Mouse (Mus musculus) urinary bladder, postnatal 36 days (tissue): ENCODE measurements at regions not wholly inside any gene's neighbourhood (a gene's known extent, or its start where the extent isn't known, plus 50 kb on each side); places are given as distances from the start of the nearest gene placed in this dataset.
A peak's percentile ranks its signal among the peaks of the same experiment; 100 is the strongest.
"Not testable (repeated sequence)": the region's sequence is repeated elsewhere in the genome, so short reads cannot be mapped to it uniquely, and the experiment has no call there.

ENCODE experiments used
- DNase-seq, 2 experiments: peaks; one replicate each; pipeline ENCODE4 v3.0.0; 2022; ENCODE audit warnings: low spot score in 2 of 2, mixed read lengths in 1 of 2

DNA sequence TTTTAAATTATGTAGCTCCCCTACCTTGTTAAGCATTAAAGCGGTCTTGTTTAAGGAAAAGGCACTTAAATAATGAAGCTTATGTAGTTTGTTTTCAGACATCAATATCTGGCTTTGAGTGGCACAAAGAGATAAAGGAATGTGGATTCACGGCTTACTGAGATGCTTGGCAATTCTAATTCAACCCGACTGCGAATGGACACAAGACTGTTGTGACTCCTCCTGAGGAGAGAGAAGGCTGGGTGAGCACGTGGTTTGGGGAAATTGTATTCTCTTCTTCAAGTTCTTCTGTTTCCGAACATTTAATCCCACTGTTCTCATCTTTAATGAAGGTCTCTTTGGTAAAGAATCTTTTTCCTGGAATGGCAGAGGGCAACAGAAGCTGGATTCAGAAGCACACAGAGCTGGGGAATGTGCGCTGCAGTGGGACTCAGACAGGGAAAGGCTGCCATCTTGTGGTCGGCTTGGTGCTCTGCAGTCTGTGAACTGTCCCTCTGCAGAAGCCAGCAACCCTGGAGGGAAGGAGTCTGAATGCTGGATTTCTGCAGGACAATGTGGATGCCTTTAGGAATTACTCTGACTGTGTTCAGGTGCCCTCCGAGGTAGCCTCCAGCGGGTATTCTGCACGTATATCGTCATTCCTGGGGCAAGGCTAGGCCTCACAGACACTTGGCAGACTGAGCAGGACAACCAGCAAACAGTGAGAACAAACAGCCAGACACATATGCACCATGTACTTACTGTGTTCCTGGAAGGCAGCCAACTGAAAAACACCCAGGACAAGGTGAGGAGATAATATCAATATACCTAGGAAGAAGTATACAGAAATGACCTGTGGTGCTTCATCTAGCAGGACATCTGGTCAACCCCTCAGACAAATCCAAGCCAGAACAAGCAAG, 54.0 kb upstream of the Pax1 start:
- DNase-seq: peak; percentile 47 to 49

DNA sequence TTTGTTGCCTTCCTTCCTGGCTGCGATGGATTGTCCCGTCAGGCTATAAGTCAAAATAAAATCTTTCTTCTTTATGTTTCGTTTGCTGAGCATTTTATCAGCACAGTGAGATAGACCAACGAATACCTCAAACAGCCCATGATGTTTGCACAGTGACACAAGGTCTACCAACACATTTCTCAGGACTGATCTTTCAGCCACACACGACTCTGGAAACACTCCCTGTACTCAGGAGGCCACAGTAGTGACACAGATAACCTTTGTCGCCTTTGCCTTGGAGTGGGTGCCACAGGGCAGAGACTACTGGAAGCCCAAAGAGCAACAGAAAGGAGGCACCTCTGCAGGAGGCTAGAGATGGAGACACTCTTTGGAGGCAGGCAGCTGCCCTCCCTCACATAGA, 55.0 kb upstream of the Pax1 start:
- no peak for DNase-seq

DNA sequence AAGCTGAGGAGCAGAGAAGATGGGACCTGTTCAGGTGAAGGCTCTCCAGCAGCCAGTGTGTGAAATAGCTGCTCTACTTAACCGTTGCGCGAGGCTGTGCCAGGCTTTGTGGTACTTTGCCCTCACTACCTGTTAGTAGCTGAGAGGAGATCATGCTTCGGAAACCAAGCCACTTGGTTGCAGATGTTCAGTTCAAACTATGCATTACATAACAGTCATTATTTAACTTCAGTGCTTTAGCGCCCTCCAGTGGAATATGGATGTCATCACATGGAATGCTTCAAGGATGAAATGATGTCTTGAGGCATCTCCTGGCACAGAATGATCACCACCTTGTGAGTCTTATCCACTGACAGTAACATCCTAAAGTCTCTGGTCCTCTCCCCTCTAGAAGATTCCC, 56.5 kb upstream of the Pax1 start:
- no peak for DNase-seq

DNA sequence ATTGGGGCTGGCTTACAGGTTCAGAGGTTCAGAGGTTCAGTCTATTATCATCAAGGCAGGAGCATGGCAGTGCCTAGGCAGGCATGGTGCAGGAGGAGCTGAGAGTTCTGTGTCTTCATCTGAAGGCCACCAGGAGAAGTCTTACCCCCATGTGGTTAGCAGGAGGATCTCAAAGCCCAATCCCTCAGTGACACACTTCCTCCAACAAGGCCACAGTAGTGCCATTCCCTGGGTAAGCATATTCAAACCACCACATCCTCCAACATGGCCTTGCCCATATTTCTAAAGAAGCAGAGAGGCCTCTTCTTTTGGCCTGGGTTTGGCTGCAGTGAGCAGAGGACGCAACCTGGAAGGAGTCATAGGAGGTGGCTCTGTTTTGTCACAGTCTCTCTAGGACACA, 61.2 kb upstream of the Pax1 start:
- DNase-seq: no peak

DNA sequence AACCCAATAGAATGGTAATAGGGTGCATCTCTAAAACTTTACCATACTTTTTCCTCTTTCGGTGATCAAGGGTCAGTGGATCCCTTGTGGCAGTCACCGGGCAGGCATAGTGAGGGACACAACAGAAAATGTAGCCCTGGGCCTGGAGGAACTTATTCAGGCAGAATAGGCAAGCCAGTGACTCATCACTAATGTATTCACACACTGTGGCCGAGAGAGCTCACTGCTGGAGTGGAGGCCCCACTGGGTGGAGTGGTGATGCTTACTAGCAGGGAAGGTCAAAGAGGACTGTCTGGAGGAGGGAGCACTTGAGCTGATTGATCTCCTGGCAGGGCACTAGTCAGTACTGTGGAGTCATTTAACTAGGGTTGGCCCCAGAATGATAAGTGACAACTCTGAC, 62.4 kb upstream of the Pax1 start:
- DNase-seq: no peak

DNA sequence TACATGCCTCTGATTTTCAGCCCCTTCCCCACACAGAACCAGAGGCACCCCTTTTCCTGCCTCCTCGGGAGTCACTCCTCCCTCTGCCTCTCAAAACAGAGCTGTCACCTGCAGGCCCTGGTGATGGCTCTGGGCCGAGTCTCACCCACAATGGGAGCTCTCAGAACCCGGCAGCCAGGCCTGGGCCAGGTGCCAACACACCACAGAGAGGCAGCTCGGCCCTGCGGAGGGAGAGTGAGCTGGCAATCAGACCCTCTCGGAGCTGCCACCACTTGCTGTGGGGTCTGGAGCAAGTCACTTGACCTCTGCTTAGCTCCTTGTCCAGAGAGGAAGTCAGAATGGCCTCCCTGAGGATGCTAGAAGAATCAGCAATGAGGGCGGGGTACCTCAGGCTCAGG, 63.2 kb upstream of the Pax1 start:
- peak in 1 of 2 experiments; percentile 5 for DNase-seq

DNA sequence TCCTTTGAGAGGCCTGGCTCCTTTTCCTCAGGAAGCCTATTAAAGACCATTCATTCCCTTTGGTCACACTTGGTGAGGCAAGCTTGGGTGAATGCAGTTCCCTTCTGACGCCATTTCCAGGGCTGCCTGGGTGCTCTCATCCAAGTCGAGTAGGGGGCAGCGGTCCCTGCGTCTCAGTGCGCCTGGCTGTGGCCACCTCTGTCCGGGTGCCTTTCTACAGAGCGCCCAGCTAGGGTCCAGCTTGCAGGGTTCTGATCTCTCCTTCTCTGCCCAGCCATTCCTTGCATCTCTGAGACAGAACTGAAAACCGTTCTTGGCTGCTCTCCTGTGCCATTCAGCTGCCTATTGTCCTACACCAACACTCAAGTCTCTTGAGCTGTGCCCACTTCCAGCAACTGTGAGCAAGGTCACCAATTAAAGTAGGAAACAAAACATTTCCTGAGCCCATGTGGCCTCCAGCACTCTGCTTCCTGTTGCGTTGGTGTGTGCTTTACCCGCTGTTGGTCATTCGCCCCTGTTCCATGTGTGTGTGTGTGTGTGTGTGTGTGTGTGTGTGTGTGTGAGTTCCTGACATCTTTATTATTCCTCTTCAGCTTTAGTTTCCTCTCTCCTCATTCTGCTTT, 63.7 kb upstream of the Pax1 start:
- no peak for DNase-seq

DNA sequence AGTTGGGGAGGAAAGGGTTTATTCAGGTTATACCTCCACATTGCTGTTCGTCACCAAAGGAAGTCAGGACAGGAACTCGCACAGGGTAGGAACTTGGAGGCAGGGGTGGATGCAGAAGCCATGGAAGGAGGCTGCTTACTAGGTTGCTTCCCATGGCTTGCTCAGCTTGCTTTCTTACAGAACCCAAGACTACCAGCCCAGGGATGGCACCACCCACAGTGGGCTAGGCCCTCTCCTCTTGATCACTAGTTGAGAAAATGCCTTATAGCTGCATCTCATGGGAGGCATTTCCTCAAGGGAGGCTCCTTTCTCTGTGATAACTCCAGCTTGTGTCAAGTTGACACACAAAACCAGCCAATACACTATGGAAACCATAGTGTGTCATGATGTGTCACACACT, 66.8 kb upstream of the Pax1 start:
- not testable (repeated sequence) for DNase-seq

DNA sequence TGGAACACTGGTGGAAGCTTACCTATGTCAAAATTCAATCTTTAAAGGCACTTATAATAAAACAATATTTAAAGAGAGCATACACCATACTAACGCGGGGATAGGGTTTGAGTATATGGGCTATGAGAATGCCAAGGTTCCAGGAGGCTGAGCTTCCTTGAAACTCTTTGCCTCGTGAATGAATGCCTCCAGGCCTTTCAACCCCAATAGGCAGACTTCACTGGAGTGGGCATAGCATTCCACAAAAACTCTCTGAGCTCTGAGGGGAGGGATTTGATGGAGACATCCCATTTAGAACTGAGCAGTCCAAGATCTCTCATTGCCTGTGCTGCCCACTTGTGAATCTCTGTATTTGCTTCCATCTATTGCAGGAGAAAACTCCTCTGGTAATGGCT, 68.4 kb upstream of the Pax1 start:
- no peak for DNase-seq

DNA sequence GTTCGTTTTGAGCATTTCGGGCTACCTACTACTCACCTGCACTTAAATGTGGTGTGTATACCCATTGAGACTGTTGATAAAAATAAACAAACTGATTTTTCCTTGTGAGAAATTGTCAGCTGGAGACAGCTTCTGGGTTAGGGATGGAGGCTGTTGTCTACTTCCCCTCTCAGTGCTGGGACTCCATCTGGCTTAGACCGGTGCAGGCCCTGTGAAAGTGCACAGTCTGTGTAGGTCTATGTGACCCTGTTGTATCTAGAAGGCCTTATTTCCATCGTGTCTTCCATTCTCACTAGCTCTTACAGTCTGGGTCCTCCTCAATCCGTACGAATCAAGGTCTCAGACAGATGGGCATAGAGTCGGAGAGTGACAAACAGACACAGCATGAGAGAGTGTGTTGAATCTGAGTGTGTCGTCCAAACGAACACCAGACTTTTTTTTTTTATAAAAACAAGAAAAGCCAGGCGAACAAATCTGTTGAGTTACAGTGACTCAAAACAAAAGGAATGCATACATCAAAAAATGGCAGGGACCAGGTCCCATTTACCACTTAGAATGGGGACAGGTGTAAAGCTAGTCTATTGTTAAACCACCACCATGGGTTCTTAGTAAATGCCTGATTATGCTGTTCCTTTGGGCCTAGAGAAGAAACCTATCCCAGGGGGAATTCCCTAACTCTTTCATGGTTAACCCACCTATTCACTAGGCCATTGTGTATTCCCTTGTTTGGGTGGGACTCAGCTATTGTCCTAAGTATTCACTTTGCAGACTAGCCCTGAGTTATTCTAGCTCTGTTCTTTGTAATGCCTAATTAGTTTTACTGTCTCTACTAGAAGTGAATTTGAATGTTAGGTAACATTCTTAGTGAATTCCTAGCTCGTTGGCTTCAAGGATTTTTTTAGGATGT, 69.1 kb upstream of the Pax1 start:
- DNase-seq: no peak

DNA sequence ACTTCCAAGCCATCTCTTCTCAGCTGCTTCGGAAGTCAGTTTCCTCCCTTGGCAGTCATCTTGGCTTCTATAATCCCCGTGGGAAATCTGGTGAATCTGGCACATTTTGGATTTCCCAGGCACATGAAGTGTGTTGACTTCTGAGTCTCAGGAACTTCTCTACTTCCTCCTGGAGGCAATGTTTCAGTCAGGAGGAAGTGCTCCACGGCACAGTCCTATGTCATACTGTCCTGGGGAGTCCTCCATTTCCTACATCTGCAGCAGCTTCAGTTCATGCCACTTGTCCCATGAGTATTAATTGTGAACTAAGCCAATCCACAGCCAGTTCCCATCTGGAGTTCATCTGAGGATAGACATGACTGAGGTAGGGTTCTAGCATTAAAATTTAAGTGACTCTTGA, 78.3 kb upstream of the Pax1 start:
- no peak for DNase-seq

DNA sequence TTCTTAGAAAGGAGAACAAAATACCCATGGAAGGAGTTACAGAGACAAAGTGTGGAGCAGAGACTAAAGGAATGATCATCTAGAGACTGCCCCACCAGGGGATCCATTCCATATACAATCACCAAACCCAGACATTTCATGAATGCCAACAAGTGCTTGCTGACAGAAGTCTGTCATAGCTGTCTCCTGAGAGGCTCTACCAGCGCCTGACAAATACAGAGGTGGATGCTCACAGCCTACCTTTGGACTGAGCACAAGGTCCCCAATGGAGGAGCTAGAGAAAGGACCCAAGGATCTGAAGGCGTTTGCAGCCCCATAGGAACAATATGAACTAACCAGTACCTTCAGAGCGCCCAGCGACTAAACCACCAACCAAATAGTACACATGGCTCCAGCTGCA, 83.6 kb upstream of the Nkx2-2 start:
- DNase-seq: no peak

DNA sequence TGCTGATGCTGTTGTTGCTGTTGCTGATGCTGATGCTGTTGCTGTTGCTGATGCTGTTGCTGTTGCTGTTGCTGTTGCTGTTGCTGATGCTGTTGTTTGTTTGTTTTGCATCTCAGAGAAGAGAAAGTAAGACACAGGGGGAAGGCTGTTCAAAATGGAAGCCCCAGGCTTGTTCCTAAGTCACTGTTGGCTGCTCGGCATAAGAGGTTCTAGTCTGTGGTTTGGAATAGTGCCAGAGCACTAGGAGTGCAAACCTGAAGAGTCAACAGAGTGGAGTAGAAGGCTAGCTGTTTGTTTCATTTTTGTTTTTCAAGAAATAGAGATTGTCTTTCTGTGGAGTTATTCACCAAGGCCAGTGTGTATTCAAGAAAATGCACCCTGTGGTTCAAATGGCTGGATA, 75.1 kb upstream of the Nkx2-2 start:
- no peak for DNase-seq

DNA sequence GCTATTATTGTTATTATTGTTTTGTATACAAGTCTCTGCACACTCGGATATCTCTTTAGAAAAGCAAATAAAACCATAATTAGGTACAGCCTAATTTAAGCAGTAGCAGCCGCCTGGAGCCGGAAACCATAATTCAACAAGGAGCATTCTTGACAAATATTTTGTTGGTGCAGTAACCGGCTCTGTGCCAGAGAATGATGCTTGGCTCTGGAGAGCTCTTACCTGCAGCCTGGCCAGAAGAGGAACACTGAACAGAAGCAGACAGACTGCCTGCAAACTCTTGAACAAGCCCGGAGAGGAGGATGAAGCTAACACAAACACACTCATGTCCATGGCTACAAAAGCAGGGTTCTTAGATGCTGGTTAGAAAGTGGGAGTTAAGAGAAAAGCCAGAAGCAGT, 73.9 kb upstream of the Nkx2-2 start:
- DNase-seq: no peak

DNA sequence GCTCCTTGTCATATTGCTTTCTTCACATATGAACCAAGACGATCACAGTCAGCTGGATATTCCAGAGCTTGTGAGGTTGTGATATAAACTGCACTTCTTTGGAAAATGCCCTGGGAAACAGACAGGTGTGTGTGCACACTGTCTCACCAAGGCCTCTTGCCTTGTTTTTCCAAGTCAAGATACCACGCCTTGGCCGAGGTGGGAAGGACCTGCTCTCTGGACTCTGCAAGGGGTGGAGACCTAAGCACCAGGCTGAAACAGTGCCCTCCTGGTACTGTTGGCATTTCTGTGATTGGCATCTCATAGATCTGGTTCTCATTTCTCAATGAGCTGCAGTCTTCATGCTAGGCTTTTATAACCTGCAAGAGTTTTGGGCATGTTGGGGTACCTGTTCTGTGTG, 73.2 kb upstream of the Nkx2-2 start:
- DNase-seq: no peak

DNA sequence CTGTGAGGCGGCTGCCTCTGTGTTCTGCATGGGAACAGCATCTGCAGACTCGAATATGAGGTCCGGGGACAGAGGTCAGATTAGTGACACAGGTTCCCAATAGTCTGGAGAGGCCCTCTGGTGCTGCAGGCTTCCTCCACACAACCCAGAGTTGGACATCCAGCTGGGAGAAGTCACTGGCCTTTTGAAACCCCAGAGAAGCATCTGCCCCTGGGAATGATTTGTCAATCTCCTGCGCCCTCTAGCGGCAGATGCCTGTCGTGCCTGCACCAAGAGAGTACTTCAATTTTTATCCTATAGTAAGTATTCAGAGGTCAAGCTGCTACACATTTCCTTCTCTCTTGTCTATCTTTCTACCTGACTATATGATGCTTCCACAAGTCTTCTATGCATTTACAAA, 62.7 kb upstream of the Nkx2-2 start:
- peak; percentile 18 to 20 for DNase-seq

DNA sequence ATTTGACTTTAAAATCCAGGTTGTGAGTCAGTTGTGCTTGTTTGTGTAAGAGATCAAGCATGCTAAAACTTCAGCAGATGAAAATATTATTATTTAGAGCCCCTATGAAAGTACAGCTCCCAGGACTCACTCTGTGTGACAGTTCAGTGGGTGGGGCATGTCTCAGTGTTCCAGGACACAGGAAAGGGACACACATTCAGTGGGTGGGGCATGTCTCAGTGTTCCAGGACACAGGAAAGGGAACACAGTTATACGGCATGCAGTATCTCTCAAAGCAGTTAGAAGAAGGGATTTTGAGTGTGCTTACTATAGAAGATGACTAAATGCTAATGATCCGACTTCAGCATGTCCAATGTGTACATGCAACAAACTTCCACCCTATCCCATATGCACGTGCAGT, 60.9 kb upstream of the Nkx2-2 start:
- no peak for DNase-seq

DNA sequence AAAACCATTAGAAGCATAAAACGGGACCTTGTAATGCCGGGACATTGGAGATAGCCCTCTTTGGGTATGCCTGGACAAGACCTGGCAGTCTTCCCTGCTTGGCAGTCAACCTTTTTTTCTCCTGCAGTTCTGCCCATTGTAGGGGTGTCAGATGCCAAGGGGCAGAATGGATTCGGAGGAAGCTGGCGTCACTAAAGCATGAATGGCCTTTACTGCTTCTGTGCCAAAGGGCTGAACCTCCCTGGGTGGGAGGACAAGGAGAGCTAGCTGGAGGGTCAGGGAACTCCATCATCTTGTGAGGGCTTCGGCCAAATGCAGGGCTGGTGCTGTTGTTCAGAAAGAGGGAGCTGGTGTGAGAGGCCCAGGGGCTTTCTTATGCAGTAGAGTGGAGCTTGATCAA, 60.1 kb upstream of the Nkx2-2 start:
- DNase-seq: no peak

DNA sequence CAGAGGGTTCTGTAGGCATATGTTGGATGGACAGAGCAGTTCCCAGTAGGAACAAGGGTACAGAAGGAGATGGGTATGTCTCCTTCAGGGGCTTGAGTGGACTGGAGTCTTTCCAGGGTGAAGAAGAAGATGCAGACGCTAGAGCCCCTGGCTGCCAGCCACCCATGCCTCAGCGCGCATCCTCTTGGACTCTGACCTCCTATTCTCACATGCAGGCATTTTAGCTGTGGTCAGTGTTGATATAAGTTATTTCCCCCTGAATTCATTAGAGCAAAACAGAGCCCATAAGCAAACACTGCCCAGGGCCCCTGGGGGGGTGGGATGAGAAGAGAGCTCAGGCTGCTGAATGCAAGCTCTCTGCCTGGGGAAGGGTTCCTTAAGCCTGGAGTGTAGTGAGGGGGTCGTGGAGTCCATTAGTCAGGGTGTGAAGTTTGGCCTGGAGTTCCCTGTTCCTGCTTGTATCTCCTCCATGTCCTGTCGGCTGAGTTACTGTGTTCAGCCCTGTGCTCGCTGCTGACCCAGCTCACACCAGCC, 54.0 kb upstream of the Nkx2-2 start:
- DNase-seq: no peak

DNA sequence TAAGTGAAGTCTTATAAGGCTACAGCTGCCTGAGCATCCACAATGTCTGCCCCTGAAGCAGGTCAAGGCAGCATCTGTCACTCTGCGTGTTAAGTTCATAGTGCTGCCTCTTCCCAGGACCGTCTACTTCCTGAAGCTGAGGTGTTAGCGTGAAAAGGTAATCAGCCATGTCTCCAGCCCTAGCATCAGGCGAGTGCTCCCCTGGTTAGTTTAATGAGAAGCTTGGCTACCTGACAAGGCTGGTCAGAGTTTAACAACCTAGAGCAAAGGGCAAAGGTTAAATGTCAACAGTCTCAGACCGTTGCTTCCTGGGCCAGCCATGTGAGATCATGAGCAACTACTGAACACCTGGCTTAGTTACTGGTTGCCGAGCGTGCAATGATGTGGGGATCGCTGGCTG, 53.2 kb upstream of the Nkx2-2 start:
- DNase-seq: no peak

DNA sequence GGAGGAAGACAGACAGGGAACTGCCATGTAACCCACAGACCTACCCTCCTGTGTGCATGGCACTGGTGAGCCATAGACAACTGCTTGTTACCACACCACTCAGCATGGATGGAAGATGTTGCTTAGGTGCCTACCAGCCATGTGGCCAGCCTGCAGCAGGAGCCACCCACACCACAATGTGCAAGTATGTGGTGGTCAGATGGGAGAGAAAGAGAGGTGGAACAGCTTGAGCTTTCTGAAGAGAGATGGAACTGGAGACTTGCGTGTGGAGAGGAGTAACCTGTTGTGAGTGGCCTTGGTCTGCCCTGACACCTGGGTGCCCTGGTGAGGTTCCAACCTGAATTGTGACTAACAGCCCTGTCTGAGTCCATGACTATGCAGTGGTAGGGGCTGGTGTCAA, 50.4 kb upstream of the Nkx2-2 start:
- DNase-seq: no peak
